Mouse (Mus musculus) left cerebral cortex, adult 11 months (tissue): ENCODE data around the gene Tmem190.
"Not testable (repeated sequence)": the region's sequence is repeated elsewhere in the genome, so short reads cannot be mapped to it uniquely, and the experiment has no call there.

Experiments
- DNase-seq: peaks from one replicate; pipeline ENCODE4 v3.0.0; 2022; ENCODE audit warnings: low spot score

The Tmem190 gene

GRCm38 (mm10) chr7:4776131-4776530 is 6.6 kb upstream of the Tmem190 start:
- DNase-seq, result no peak

DNA sequence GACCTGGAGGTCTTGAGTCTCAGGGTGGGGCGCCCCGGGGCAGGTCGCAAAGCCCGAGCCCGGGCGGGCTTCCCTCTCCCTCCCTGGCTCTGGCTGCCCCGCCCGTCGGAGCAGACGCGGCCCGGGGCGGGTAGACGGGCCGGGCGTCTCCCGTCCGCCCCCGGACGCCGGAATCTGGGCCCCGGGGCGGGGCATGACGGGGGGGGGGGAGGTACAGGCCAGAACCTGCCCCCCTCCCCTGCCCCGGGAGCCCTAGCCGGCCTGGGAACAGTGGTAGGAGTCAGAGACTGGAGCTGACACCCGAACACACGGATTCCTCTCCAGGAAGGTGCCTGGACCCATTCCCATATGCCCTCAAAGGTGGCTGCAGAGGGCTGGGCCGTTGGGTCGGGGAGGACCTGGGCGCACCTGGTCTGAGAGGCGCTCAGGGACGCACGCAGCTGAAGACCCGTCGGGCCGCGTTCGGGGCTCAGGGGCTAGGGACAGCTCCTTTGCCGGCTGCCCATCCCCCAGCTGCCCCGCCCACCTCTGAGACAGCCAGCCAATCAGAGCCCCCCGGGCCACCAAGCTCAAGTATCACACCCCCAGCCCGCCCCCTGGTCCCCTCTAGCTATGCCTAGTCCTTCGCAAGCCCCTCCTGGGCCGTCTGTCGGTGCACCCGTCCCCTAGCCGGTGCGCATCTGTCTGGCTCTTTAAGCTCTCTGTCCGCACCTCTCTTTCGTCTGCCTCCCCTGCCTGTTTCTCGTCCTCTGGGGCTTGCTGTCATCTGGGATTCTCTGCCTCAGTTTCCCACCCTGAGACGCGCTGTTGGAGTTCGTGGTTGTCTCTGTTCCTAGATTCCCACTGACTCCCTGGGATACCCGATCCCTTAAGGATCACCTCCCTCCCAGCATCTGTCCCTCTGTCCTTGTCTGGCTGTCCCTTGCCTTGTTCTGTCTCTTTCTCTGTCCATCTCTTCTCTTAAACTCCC is 5.6 kb upstream of the Tmem190 start:
- DNase-seq, result no peak

GRCm38 (mm10) chr7:4777851-4778637 is 4.7 kb upstream of the Tmem190 start:
- DNase-seq, result no peak

DNA sequence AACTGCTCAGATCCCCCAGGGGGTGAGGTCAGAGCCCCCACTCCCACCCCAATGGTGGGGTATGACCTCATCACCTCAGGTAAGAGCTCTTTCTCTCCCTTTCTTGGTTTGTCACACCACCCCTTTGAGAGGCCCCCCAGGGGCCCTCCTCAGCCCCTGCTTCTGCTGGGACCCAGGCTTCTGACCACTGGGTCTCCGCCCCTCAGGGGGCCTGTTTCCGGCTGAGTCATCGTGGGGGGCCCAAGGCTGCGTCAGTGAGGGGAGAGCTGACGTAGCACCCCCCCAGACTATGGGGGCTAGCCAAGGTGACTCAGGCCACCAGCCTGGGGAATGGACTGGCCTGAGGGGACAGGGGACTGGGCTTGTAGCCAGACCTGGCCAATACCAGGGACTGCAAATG is 2.8 kb upstream of the Tmem190 start:
- DNase-seq, result no peak

GRCm38 (mm10) chr7:4782130-4782529 is 607 bp upstream of the Tmem190 start:
- DNase-seq, result no peak

DNA sequence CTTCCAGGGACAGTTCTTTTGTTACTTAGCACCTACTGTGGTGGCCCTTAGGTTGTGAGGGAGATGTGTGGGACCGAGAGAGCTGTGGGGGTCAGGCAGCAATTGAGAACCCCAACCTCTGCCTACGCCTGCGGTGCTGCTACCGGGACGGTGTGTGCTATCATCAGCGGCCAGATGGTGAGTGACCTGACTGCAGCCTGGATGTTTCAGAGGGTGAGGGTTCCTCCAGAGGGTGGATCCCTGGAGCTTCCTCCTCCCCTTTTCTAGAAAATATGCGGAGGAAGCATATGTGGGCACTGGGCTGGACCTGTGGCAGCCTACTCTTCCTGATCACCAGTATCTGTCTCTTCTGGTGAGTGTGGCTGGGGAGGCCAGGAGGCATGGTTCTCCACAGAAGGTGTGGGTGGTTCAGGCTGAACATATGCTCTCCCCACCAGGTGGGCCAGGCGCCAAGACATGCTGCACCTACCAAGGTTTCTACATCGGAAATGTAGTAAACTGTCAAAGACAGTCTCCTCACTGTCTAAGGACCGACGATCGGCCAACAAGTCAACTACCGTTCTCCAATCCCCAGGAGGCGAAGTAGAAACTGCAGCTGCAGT is 1.0 kb downstream of the Tmem190 start:
- DNase-seq, result no peak

DNA sequence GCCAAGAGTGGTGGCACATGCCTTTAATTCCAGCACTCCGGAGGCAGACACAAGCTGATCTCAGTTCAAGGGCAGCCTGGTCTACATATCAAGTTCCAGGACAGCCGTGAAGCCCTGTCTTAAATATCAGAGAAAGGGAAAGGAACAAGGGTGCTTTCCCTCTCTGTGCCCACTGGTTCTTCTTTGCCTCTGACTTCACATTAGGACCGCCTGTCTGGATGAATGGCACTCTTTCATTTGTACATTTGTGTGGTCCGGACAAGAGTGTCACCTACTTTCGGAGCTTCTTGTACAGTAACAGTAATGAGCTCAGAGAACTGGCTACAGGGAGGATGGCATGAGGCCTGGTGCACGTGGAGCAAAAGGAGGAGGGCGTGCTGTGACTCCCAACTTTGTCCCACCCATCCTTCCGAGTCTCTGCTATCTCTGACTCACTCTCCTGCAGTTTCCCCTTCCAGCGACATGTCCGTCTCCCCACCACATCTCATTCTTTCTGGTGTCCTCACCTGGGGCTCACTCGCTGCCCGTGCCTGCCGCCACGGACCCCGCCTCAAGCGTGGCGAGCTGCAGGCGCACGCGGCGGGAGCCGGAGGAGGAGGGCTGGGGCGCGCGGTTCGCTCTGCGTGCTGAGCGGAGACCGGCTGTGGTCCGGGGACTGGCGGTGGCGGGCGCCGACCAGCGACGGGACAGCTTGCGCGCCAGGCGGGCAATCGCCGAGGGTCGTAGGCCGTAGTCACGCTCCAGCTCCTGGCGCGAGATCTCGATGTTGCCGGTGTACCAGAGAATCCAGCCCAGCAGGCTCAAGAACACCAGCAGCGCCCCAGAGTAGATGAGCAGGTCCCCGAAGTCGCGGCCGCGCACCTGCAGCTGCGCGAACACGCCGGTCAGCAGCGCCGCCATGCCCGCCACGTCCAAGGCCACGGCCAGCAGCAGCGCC is 6.0 kb downstream of the Tmem190 start:
- no peak for DNase-seq

- no peak for DNase-seq
Observed at GRCm38 (mm10) chr7:4789436-4789935, 6.7 kb downstream of the Tmem190 start, which contains the start of gene Tmem238. TSS of gene Tmem238 (minus strand) at chr7:4789656.

- peak; percentile 92 for DNase-seq
Observed at GRCm38 (mm10) chr7:4792278-4793212, 9.8 kb downstream of the Tmem190 start, which contains the start of gene Rpl28. TSS of gene Rpl28 (plus strand) at chr7:4792874.

GRCm38 (mm10) chr7:4793248-4793647 is 10.5 kb downstream of the Tmem190 start:
- DNase-seq, result not testable (repeated sequence)

DNA sequence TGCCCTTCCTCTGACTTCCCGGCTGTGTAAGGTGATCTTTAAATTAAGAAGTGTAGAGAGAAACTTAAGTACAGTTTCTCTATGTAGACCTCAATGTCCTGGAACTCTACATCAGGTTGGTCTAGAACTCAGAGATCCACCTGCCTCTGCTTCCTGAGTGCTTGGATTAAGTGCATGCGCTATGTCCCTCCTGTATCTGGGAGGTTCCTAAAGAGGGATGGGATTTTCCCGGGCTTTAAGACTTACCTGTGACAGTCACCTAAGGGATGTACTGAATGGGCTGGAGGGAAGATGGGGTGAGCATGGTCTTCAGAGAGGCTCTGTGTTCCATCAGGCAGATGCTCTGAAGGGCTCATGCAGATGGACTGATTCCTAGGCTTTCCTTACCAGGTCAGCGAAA is 10.9 kb downstream of the Tmem190 start:
- DNase-seq, result no peak

GRCm38 (mm10) chr7:4794631-4795168 is 12.0 kb downstream of the Tmem190 start:
- no peak for DNase-seq

DNA sequence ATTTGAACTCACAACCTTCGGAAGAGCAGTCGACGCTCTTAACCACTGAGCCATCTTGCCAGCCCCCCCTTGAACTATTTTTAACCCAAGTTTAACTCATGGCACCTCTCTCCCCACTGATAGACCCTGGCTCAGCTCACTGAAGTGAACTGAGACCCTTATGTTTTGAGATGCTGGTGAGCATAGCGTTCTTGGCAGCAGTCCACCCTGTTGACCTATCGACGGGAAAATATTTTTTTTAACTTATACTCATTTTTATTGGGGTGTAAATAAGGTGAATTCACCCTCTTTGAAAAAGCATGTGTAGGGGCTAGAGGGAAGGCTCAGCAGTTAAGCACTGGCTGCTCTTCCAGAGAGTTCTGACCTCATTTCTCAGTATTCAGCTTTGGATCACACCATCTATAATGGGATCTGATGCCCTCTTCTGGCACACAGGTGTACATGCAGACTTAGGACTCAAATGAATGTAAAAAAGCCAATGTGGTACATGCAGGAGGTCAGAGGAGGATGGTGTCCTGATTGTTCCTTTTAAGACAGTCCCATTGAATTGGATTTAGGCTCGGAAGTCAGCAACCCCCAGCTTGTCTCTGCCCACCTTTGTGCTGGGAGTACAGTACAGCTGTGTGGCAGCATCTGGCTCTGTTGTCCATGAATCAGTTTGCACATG is 13.2 kb downstream of the Tmem190 start:
- no peak for DNase-seq

DNA sequence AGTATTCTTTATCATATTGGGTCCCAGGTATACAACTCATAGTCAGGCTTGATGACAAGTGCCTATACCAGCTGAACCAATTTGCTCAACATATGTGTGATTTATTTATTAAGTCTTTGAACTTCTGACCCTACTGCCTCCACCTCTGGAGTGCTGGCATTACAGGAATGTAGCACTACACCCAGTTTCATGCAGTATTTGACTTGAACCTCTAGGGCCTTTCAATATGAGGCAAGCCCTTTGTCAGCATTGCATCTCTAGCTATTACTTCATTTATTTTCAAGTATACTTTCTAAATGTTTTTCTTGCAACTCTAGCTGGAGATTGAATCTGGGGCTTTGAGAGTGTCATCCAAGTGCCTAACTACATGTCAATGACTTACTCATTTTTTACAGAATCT is 19.5 kb downstream of the Tmem190 start:
- no peak for DNase-seq

DNA sequence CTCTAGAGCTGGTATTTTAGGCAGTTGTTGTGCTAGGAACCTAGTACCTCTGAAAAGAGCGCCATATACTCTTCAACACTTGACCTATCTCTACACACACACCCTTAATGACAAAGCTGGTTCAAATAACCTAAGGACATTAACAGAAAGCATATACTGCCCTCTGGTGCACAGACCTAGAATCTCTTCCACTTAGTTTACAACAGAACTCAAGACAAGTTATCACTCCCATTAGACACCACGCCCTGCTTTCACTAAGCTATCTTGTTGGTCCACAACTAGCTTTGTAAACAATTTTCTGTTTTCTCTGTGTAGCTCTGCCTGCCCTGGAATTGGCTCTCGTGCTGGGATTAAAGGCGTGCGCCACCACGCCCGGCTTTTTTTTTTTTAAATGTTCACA is 24.0 kb downstream of the Tmem190 start:
- DNase-seq, result no peak

- DNase-seq, result not testable (repeated sequence)
Observed at GRCm38 (mm10) chr7:4811131-4811530, 28.4 kb downstream of the Tmem190 start.

GRCm38 (mm10) chr7:4811842-4812302 is 29.1 kb downstream of the Tmem190 start:
- no peak for DNase-seq

DNA sequence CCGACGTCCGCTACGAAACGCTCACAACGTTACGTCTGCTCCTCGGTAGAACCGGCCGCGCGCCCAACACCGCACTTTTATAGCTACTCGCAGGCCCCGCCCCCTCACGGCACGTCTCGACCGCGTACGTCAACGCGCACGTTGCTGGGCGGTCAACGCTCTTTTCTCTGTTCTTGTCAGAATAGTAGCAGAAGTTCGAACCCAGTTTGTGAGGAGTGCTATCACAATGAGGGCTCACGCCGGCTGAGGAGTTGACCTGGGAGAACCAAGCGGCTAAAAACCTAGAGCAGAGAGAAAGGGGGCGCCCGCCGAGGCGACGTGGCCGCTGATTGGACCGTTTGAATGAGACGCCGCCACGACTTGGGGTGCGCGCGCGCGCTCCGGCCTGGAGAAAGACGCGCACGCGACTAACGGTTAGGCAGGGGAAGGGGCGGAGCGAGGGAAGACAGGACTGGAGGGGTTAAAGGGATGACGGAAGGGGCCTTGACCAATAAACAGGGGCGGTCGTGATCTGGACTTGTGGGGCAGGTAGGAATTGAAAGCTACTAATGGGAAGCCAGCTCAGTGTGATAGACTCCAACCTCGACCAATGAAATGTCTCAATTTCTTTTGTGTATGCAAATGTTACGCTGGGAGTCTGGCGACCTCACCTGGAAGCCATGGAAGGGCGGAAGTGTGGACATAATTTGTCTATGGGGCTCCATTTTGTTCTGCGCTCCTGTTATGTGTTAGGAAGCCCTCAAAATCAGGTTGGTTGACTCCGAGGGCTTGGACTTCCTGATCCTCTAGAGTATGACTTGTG is 29.8 kb downstream of the Tmem190 start, which contains the start of gene Ube2s:
Gene Ube2s (minus strand): TSS at position 288 of the 802 bp plus-strand sequence.
- peak; percentile 99 for DNase-seq
